Mouse (Mus musculus) embryo, embryonic 11.5 days (tissue): ENCODE results near the gene Cnga2.
"Not testable (repeated sequence)": the region's sequence is repeated elsewhere in the genome, so short reads cannot be mapped to it uniquely, and the experiment has no call there.

Source experiments
- DNase-seq: peaks from one replicate; pipeline ENCODE4 v3.0.0-alpha.2; 2012; ENCODE audit warnings: low read depth, low spot score

The Cnga2 gene

DNA sequence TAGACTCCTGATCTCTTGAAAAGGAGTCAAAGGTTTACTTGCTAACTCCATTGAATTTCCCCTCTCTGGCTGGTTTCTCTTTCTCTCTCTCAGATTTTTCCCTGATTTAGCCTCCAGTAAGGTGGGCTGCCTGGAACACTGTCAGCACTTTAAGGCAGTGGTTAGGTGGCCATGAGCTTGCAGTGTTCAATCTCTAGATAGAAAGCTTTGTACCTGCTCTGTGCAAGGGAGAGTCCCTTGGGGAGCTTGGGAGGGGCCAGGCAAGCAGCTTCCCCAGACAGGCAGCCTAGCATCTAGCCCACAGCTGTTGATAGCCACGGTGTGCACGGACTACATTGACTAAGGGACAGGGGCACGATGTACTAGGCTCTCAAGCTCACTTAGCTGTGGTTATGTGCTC, at the start of gene Cnga2:
Gene Cnga2 (plus strand): TSS at position 301 of the 400 bp plus-strand sequence.
- no peak for DNase-seq

DNA sequence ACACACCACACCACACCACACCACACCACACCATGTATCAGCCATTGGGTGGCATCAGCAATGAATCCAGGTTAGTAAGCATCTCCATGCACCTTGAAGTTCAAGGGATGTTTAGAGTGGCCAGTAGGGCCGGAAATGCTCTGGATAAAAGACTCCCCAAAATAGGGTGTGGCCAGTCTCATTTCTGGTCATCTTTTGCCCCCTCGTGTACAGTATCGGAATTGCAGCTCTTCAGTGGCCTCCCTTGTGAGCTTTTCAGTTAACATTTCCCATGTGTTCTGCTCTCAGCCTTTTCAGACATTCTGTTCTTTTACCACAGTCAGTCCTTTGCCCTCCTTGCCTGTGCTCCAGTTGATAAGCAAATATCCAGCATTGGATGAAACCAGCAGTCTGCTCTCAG, 45.0 kb upstream of the Cnga2 start:
- peak; percentile 9 for DNase-seq

DNA sequence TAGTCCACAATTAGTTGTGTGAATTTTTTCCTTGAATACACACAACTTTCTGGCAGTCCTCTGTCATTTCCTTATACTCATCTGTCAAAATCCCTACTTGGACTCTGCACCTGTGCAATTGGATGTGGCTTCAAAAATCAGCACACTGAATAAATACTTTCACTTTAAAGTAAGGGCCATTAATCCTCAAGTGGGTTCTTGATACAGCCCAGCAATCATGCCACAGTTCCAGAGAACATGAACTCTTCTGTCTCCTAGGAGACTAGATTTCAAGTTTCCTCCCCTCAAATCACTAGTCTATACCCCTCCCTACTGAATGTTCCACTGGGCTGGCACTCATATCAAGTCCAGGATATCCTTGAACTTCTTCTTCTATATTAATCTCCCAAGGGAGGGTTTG, 33.3 kb upstream of the Cnga2 start:
- no peak for DNase-seq

DNA sequence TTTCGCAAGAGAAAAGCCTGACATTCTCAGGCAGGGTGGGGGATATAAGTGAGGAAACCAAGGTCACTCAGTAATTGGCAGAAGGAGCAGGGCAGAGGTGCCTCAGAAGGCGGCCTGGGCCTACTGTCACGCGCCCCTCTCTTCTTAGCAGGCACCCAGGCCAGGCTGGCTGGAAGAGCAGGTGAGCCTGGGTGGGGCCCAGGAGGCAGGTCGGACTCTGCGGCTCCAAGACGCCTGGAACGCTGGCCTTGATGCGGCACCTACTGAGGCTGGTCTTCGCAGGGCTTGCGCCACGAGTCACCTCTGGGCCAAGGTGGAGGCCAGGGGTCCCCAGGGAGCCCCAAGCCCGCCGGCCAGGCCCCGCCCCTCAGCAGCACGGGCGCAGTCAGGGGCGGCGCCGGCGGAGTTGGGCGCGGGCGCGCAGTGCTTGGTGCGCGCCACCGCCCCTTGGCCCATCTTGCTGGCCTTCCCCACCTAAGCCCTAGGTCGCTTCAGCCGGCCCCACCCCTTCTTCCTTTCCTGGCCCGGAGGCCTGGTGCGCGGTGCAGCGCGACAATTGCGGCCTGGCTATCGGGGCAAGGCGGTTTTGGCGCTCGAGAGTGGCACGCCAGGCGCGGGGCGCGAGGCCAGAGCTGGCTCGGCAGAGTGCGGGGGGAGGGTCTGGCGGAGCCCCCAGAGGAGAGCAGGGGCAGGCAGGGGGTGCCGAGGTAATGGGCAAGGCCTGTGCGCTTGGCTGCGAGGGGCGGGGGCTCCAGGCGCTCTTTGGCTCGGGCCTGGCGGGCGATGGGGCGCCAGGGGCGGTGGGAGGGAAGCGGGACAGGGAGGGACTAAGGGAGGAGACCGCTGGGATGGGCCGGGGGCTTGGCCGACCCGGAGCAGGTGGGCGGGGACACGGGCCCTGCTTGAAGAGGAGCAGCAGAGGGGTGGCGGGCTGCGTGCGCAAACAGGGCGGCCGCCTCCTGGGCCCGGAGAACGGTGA, 29.3 kb upstream of the Cnga2 start, which contains the start of gene Prrg3:
Gene Prrg3 (plus strand): TSS at position 552 of the 979 bp plus-strand sequence.
- peak; percentile 44 for DNase-seq

DNA sequence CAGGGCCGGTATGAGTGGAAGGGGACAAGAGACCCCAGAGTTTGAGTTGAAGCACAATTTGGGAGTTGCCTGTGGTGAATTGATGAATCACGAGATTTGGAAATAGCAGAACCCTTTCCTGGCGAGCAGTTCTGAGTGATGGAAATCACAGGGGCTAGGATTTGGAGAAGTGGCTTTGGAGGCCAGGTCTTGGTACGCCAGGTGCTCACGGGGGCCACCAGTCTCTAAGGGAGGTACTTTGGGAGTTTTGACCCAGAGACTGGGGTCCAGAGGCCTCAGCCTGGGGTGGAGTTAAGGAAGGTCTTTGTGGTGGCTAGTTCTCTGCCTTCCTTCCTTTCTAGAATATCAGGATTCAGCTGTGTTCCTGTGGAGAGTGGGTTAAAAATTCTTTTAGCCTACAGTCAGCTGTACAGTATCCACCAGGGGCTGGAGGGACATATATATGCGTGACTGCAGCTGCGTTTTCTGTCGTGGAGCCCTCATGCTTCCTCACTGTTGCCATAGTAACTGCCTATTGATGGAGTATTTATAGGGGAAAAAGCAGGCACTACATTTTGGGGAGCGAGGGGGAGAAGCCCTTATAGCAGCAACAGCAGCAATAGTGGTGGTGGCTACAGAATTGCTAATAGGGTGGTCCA, 28.3 kb upstream of the Cnga2 start:
- DNase-seq = no peak

DNA sequence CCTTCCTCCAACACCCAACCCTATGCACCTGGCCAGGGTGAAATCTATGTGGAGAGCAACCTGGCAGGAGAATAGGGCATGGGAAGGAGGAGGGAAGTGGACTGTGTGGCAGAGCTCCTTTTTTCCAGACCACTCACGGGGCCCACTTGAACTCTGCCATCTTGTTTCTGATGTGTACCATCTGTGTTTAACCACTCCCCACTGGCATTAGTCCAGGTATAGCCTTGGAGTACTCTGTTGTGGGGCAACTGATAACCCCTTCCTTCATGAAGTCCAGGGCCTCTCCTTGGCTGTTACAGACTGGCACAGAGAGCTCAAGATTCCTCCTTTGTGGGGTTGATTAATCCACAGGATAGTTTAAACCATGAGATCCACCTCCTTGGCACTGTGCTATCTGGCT, 23.4 kb upstream of the Cnga2 start:
- no peak for DNase-seq

DNA sequence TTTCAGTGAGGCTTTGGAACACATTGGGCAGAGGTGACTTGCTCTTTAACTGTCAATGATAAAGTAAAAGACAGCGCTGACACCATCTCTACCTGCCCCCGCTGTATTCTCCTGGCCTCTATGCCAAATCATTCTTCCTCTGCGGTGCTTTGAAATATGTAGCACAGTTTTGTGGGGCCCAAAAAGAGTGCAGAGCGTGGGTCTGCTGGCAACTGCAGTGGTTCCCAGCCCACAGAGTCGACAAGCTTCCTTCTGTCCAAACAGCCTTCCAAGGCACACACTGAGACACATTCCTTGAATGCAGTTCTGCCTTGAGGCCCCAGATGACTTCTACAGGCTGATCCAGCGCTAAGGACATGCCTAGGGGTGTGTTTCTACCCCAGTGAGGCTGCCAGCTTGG, 22.8 kb upstream of the Cnga2 start:
- no peak for DNase-seq

DNA sequence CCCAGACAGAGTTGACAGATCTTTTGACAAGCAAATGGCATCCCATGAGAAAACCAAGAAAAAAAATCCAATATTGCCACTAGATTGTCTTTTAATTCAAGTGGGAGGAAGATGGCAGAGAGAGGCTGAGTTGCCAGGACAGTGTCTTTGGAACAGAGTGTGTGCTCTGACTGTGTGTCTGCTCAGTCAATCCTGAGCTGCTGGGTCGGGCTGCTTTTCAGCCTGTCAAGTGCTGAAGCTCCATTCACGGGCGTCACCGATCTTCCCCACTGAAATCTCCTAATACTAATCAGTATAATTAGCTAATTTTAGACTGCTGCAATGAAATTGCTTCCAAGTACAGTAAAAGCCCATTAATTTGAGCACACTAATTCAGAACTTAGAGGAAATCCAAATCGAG, 20.3 kb upstream of the Cnga2 start:
- DNase-seq = no peak

DNA sequence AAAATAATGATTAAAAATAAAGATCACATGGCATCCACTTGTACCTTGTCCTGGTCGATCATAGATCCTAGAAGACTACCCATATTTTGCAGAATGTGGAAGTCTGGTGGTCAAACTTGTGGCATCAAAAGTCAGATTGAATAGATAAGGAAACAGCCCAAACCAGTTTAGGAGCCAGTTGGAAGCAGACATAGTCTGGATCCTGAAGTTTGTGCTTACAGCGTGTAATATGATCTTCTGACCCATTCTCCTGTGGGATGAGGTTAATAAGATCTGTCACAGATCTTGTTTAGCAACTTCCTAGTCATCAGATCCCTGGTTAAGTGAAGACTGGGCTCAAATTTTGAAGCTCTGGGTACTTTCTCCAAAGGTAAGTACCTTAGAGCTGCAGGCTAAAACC, 19.0 kb upstream of the Cnga2 start, which contains the start of gene Fate1:
Gene Fate1 (plus strand): TSS at position 301 of the 400 bp plus-strand sequence.
- DNase-seq = no peak

DNA sequence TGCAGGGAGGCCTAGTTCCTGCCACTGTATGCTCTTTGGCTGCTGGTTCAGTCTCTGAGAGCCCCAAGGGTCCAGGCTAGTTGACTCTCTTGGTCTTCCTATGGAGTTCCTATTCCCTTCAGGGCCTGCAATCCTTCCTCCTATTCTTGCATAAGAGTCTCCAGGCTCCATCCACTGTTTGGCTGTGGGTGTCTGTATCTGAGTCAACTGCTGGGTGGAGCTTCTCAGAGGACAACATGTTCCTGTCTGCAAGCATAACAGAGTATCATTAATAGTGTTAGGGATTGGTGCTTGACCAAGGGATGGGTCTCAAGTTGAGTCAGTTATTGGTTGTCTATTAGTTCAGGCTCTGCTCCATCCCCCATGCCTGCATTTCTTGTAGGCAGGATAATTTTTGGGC, 14.0 kb upstream of the Cnga2 start:
- DNase-seq = not testable (repeated sequence)

DNA sequence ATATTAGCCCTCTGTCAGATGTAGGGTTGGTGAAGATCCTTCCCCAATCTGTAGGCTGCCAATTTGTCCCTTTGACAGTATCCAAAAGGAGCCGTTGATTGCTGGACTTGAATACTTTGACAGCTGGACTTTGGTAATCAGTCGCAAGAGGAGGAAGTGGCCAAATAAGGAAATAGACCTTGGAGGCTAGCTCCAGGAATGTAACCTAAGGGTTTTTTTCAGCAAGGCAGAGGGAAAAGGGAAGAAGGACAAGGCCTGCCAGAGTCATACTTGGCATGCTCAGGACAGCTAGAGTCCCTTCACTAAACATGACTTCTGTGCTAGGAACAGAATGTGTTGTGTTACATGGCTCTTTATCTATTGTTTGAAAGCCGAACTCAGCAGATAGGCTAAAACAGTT, 11.2 kb upstream of the Cnga2 start:
- no peak for DNase-seq

DNA sequence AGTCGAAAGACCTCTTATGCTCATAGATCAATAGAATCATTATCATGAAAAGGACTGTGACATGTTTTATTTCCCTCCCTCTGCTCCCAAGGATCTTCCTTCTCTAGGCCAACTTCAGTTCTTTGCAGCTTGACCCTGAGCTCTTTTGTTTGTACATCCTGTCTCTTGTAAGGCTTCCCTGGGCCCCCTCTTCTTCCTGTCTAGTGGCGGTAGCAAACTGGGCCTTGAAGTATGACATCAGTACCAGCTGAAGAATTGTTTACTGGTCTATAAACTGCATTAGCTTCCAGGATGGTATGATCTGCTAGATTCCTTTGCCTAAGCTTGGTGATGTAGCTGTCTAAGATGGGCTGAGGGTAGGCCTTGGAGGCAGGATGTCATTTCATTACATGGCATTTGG, 10.3 kb upstream of the Cnga2 start:
- DNase-seq = no peak

DNA sequence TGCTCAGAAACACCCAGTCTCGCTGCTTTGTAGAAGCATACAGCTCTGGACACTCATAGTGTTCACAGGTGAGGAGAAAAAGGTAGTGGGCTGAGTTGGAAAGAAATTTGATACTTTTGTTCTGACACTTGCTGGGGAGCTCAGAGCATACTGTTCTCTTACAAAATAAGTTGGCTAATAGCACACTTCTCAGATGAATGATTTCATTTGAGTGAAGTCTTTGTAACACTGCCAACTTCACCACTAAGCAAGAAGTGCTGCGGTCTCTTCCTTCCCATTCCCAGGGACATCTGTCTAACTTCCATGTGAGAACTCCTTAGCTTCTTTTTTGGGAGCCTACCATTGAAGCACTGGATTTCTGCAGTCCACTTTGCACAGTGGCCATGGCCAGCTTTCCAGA, 8.4 kb upstream of the Cnga2 start:
- no peak for DNase-seq

DNA sequence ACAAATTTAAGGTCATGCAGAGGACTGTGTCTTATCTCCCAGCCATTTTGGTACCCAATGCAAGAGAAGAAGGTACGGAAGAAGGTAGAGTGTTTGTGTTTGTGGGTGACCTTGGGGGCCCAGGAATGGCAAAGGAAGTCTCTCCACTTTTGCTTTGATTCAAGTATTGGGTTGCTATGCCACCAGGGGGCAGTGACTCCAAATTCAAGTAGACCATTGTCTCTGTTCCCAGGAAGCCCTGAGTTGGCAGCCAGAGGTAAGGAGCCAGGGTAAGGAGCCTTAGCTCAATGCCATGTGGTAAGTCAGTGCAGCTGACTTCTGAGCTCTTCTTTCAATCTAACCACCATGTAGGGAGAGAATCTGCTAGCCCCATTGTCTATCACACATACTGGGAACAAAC, 7.9 kb upstream of the Cnga2 start:
- DNase-seq = no peak

DNA sequence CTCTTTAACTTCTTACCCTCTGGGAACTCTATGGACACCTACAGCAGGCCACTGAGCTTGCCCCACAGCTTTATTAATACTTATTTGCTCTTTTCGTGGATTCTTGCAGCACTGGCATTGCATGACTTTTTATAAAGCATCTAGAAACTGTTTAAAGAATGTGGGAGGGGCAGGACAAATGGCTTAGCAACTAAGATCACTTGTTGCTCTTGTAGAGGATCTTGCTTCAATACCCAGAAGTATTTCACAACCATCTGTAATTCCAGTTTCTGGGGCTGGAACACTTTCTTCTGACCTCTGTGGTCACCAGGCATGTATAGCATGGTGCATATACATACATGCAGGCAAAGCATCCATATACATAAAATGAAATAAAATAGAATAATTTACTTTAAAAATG, 4.3 kb downstream of the Cnga2 start:
- no peak for DNase-seq

DNA sequence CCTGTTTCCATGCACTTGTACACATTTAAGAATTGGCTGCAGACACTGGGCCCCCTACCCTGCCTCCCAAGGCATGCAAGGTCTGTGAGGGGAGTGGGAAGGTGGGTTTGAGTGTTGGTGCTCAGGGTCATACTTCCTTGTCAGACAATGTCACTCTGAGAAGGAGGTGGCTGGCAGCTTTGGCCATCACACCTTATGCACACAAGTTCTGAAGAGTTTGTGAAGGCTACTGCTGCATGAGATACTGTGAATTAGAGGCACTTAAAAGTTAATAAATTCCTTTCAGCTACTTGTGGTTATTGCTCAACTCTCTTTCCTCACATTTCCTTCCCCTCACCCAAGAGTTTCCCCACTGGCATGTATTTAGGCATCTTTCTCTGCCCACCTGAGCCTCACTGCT, 18.3 kb downstream of the Cnga2 start:
- no peak for DNase-seq

DNA sequence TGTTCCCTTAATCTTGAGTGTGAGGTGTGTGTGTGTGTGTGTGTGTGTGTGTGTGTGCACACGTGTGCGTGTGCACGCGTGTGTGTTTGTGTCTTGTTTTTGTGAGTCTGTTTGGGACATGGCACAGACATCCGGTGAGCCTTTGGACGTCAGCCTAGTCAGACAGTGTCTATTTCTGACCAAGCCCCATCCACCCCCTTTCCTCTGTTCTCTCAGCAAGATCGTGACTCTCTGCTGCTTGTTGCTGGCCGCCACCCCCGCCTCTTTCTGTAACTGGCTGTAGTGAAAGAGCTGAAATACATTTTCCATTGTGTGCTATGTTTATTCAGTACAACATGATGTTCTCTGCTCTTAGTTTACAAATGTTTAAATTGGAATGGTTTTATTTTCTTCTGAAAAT, 20.6 kb downstream of the Cnga2 start:
- no peak for DNase-seq

DNA sequence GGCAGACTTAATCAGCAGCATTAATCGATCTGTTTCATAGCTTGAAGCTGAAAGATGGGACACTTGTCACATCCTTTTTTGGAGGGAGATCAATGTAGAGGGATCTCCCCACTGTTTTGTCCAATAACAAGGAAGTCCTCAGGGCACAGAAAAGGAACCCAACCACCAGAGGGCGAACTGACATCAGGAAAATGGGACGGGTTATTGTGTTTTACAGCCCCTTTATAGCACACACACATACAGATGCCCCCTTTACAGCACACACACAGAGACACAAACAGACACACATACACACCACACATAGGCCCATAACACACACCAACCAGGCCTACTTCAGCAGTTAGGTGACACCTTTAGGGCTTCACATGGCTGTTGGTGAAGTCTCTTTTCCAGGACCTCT, 21.2 kb downstream of the Cnga2 start:
- DNase-seq = peak; percentile 7

DNA sequence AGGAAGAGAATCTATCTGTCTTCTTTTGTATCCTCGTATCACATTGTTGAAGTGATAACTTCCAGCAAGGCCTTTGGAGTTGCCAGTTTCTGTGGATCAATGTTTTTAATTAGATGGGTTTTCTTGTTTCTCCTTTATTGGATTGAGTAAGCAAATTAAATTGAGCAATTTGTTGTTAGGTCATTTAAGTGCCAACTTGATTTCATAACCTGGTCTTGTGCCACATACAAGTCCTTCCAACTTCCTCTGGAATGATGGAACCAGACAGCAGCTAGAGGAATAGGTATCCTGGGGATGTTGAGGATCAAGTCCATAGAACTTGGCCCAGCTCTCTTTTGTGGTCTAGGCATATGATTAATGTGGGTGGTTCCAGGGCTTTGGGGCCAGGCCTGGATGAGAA, 30.6 kb downstream of the Cnga2 start:
- no peak for DNase-seq

DNA sequence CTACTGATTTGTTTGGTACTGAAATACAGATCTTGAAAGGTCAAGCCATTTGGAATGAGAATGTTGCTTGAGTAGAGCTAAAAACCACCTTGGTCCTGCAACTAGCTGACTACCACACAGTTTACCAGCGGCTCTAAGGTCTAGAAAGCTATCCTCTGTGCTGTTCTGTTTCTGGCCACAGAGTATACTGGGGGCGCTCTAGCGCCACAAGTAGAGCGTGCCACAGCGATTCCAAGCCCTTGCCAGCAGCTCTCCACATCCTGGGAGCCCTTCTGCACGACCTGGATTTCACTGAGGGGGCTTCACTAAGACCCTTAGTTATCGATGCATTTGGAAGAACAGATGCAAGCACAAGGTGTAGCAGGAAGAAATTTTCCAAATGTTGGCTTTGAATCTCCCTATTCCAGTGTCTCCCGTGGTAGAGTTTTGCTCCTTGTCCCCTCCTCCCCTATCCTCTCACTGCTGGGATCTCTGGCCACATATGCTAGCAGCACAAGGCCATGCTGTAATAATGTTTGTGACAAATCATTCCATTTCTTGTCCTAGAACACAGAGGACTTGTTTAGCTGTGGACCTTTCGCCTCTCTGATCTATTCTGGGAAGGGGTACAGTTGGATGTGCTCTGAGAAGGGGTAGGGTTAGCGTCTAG, 31.2 kb downstream of the Cnga2 start:
- peak; percentile 8 for DNase-seq

DNA sequence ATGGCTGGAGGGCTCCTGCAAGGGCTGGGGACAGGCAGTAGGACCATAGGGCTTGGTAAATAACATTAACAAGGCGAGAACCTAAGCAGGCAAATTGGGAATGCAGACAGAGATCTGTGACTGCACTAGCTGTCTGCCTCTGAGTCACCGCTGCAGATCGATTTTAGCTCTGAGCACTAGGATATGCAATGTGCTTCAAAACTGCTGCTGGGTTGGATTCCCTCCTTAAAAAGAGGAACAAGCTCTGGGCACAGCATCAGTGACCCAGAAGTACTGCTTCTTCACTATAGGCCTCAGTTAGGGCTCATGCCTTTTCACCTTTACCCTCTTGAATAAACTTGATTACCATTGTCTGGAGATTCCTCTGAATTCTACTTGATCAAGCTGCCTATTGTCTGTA, 31.9 kb downstream of the Cnga2 start:
- DNase-seq = no peak

DNA sequence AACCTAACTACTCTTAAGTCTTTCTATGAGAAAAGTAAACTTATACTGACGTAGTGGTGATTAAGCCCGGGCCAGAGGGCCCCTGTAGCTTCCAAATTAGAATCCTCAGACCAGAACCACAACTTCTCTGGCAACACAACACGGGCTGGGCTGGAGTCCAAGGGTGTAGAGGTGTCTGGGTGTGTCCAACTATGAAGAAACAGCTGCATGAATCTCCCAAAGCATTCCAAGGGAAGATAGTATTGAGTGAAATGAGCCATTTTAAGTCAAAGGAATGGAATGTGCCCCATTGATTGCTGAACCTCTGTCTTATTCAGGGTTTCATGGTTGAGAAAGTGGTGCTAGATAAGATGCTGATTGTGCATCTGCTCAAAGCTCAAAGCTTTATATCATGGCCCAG, 52.4 kb downstream of the Cnga2 start:
- no peak for DNase-seq
